Mouse (Mus musculus): ENCODE results near the gene Best2.

The Best2 gene

GRCm38 (mm10) chr8:84982499-84983011 lies 31.8 kb downstream of the Best2 start:
- no peak for DNase-seq (ENCODE audit: extremely low spot score, low read depth, low spot score)

GRCm38 (mm10) chr8:84981644-84982498 lies 32.5 kb downstream of the Best2 start:
- no peak for DNase-seq (ENCODE audit: extremely low spot score, low read depth, low spot score)

GRCm38 (mm10) chr8:84980622-84981358 lies 33.5 kb downstream of the Best2 start:
- DNase-seq (ENCODE audit: extremely low spot score, low read depth, low spot score): no peak

- no peak for DNase-seq (ENCODE audit: extremely low spot score, low read depth, low spot score)
Observed at GRCm38 (mm10) chr8:84979599-84980421, 34.5 kb downstream of the Best2 start.

- no peak for DNase-seq (ENCODE audit: extremely low spot score, low read depth, low spot score)
Observed at GRCm38 (mm10) chr8:84978248-84978940, 35.9 kb downstream of the Best2 start, which contains the start of gene Junb. Junb (minus strand) TSS chr8:84978718.

- DNase-seq (ENCODE audit: extremely low spot score, low read depth, low spot score): no peak
Observed at GRCm38 (mm10) chr8:84977435-84978247, 36.7 kb downstream of the Best2 start.

GRCm38 (mm10) chr8:84976763-84977434 lies 37.4 kb downstream of the Best2 start:
- no peak for DNase-seq (ENCODE audit: extremely low spot score, low read depth, low spot score)

GRCm38 (mm10) chr8:84976031-84976762 lies 38.1 kb downstream of the Best2 start:
- DNase-seq (ENCODE audit: extremely low spot score, low read depth, low spot score): peak; percentile 88

GRCm38 (mm10) chr8:84975434-84975833 lies 38.9 kb downstream of the Best2 start:
- no peak for DNase-seq (ENCODE audit: extremely low spot score, low read depth, low spot score)

- no peak for DNase-seq (ENCODE audit: extremely low spot score, low read depth, low spot score)
Observed at GRCm38 (mm10) chr8:84974543-84975142, 39.7 kb downstream of the Best2 start.

- DNase-seq (ENCODE audit: extremely low spot score, low read depth, low spot score): no peak
Observed at GRCm38 (mm10) chr8:84973803-84974542, 40.4 kb downstream of the Best2 start.

- no peak for DNase-seq (ENCODE audit: extremely low spot score, low read depth, low spot score)
Observed at GRCm38 (mm10) chr8:84973079-84973478, 41.3 kb downstream of the Best2 start.

GRCm38 (mm10) chr8:84970913-84971312 lies 43.4 kb downstream of the Best2 start:
- no peak for DNase-seq (ENCODE audit: extremely low spot score, low read depth, low spot score)

GRCm38 (mm10) chr8:84970135-84970790 lies 44.1 kb downstream of the Best2 start:
- DNase-seq (ENCODE audit: extremely low spot score, low read depth, low spot score): no peak

GRCm38 (mm10) chr8:84969241-84970134 lies 44.8 kb downstream of the Best2 start, which contains the start of the genes Gm49661, Prdx2 and Rnaseh2a:
Gm49661 (minus strand) TSS chr8:84969433.
Prdx2 (plus strand) TSS chr8:84969587.
Rnaseh2a (minus strand) TSS chr8:84969767.
- no peak for DNase-seq (ENCODE audit: extremely low spot score, low read depth, low spot score)

Measured in hindlimb bud, embryonic 11.5 days (tissue).